Mouse (Mus musculus): ENCODE results near the gene Shisa5. TPM values are rescaled to one million over a fixed set of nuclear protein-coding genes. Genes with fewer than 3 reads are reported as not detected.

Shisa5 gene
- total and polyA plus RNA-seq, 3 experiments = 41.0 to 71.7 TPM; not detected in 1

- no peak for TF ChIP-seq TCF12 (IDR thresholded peaks at IDR 0.05; ENCODE audit: low read depth, low read length)
- TF ChIP-seq EP300 (IDR thresholded peaks at IDR 0.05; ENCODE audit: low read depth in 1 of 2, low read length in 2 of 2) = no peak
- TF ChIP-seq ETS1 (IDR thresholded peaks at IDR 0.05; ENCODE audit: low read depth, low read length) = no peak
- no peak for TF ChIP-seq TAL1 (IDR thresholded peaks at IDR 0.05; ENCODE audit: low read length)
- no peak for TF ChIP-seq ZMIZ1 (IDR thresholded peaks at IDR 0.05; ENCODE audit: low read depth, low read length)
- Histone ChIP-seq H3K4me3 (ENCODE audit: control insufficient read depth in 1 of 2, insufficient read depth in 1 of 2, low read depth in 2 of 2, low read length in 2 of 2) (no peak overlapping the region), H3K27ac (ENCODE audit: control insufficient read depth, low read depth, low read length) (no peak overlapping the region), H3K4me1 (ENCODE audit: control insufficient read depth in 1 of 2, insufficient read depth in 2 of 2, low read length in 2 of 2) (0 out of 4 replicates have a peak, but pooled peaks cover 0 to 3% of the 10 kb centered on the region in 2 experiments), H3K36me3 (ENCODE audit: control insufficient read depth in 1 of 2, insufficient read depth in 2 of 2, low read length in 2 of 2) (peaks cover 0 to 1% of the 10 kb centered on the region in 2 experiments; a peak in 2 of 4 replicates), H3K27me3 (ENCODE audit: control insufficient read depth in 1 of 2, insufficient read depth in 2 of 2, low read length in 2 of 2) (no peaks in the 10 kb centered on the region), H3K9ac (ENCODE audit: control insufficient read depth, low read depth, low read length, poor library complexity, severe bottlenecking) (no peak overlapping the region), H3K79me2 (ENCODE audit: control insufficient read depth, insufficient read depth, low read length, poor library complexity) (no peaks in the 10 kb centered on the region), H3K9me3 (replicated peaks; ENCODE audit: insufficient read depth, low read length) (no peaks in the 10 kb centered on the region)
- DNase-seq (ENCODE audit: low read depth, low spot score) = no peak
These were observed 28.1 kb upstream of the Shisa5 start for GRCm38 (mm10) chr9:109010316-109010690.

GRCm38 (mm10) chr9:109015397-109015796 is 23.0 kb upstream of the Shisa5 start:
- peaks cover 0 to 6% of the 10 kb centered on the region in 2 experiments; a peak in 2 of 4 replicates for H3K36me3 ChIP-seq (ENCODE audit: control insufficient read depth in 1 of 2, insufficient read depth in 2 of 2, low read length in 2 of 2)
- H3K9me3 ChIP-seq (replicated peaks; ENCODE audit: insufficient read depth, low read length) = no peaks in the 10 kb centered on the region
- H3K27ac ChIP-seq (ENCODE audit: control insufficient read depth, low read depth, low read length) = peak overlapping the region; percentile 13; the same call in 1 of the 2 replicates
- H3K4me3 ChIP-seq (ENCODE audit: control insufficient read depth in 1 of 2, insufficient read depth in 1 of 2, low read depth in 2 of 2, low read length in 2 of 2) = peak overlapping the region; percentile 5 to 26; a peak in 2 of 4 replicates
- TF ChIP-seq GATA1 (IDR thresholded peaks at IDR 0.05; ENCODE audit: low read depth, low read length) (peak; percentile 58), ZNF384 (IDR thresholded peaks at IDR 0.05; ENCODE audit: low read depth, low read length) (no peak), ZMIZ1 (IDR thresholded peaks at IDR 0.05; ENCODE audit: low read depth, low read length) (no peak), RCOR1 (IDR thresholded peaks at IDR 0.05; ENCODE audit: low read depth, low read length) (peak; percentile 57; the same call in 1 of the 2 replicates)
- H3K79me2 ChIP-seq (ENCODE audit: control insufficient read depth, insufficient read depth, low read length, poor library complexity) = no peaks in the 10 kb centered on the region
- H3K9ac ChIP-seq (ENCODE audit: control insufficient read depth, low read depth, low read length, poor library complexity, severe bottlenecking) = no peak overlapping the region; the same call in 1 of the 2 replicates
- peaks cover 0 to 6% of the 10 kb centered on the region in 2 experiments; a peak in 1 of 4 replicates for H3K4me1 ChIP-seq (ENCODE audit: control insufficient read depth in 1 of 2, insufficient read depth in 2 of 2, low read length in 2 of 2)
- peak; percentile 71 for DNase-seq (ENCODE audit: low read depth, low spot score)
- no peaks in the 10 kb centered on the region for H3K27me3 ChIP-seq (ENCODE audit: control insufficient read depth in 1 of 2, insufficient read depth in 2 of 2, low read length in 2 of 2)

GRCm38 (mm10) chr9:109016973-109017604 is 21.3 kb upstream of the Shisa5 start:
- Histone ChIP-seq H3K9me3 (replicated peaks; ENCODE audit: insufficient read depth, low read length) (no peaks in the 10 kb centered on the region), H3K4me3 (ENCODE audit: control insufficient read depth in 1 of 2, insufficient read depth in 1 of 2, low read depth in 2 of 2, low read length in 2 of 2) (no peak overlapping the region), H3K36me3 (ENCODE audit: control insufficient read depth in 1 of 2, insufficient read depth in 2 of 2, low read length in 2 of 2) (peaks cover 0 to 6% of the 10 kb centered on the region in 2 experiments; a peak in 2 of 4 replicates), H3K9ac (ENCODE audit: control insufficient read depth, low read depth, low read length, poor library complexity, severe bottlenecking) (no peak overlapping the region), H3K27ac (ENCODE audit: control insufficient read depth, low read depth, low read length) (no peak overlapping the region), H3K79me2 (ENCODE audit: control insufficient read depth, insufficient read depth, low read length, poor library complexity) (no peaks in the 10 kb centered on the region), H3K4me1 (ENCODE audit: control insufficient read depth in 1 of 2, insufficient read depth in 2 of 2, low read length in 2 of 2) (peaks cover 0 to 6% of the 10 kb centered on the region in 2 experiments; a peak in 1 of 4 replicates), H3K27me3 (ENCODE audit: control insufficient read depth in 1 of 2, insufficient read depth in 2 of 2, low read length in 2 of 2) (no peaks in the 10 kb centered on the region)
- DNase-seq (ENCODE audit: low read depth, low spot score) = no peak
- TF ChIP-seq E2F4 (IDR thresholded peaks at IDR 0.05; ENCODE audit: borderline replicate concordance, low read depth, low read length) (no peak), MYB (IDR thresholded peaks at IDR 0.05; ENCODE audit: low read depth, low read length) (no peak), NELFE (IDR thresholded peaks at IDR 0.05; ENCODE audit: low read depth, low read length) (no peak), KAT2A (conservative IDR thresholded peaks at IDR 0.05; ENCODE audit: low read depth, low read length) (no peak), MEF2A (IDR thresholded peaks at IDR 0.05; ENCODE audit: extremely low read depth, insufficient replicate concordance, low read depth, low read length, poor library complexity, severe bottlenecking) (no peak), ZC3H11A (IDR thresholded peaks at IDR 0.05; ENCODE audit: low read depth, low read length) (no peak), BHLHE40 (IDR thresholded peaks at IDR 0.05; ENCODE audit: borderline replicate concordance, low read depth, low read length) (no peak), RAD21 (IDR thresholded peaks at IDR 0.05; ENCODE audit: low read depth, low read length) (no peak), MAX (IDR thresholded peaks at IDR 0.05; ENCODE audit: low read length) (no peak), SIN3A (IDR thresholded peaks at IDR 0.05; ENCODE audit: low read length) (no peak), POLR2A (IDR thresholded peaks at IDR 0.05; ENCODE audit: control insufficient read depth in 1 of 2, insufficient read depth in 1 of 2, low read depth in 1 of 2, low read length in 2 of 2, poor library complexity in 1 of 2) (no peak), CTCF (IDR thresholded peaks at IDR 0.05 in 2 of 3, conservative IDR thresholded peaks at IDR 0.05 in 1 of 3; ENCODE audit: control insufficient read depth in 1 of 3, insufficient read depth in 1 of 3, low read depth in 2 of 3, low read length in 3 of 3, poor library complexity in 1 of 3, severe bottlenecking in 1 of 3) (no peak), ZKSCAN1 (IDR thresholded peaks at IDR 0.05; ENCODE audit: low read depth, low read length) (no peak), MAZ (IDR thresholded peaks at IDR 0.05; ENCODE audit: low read depth, low read length) (no peak), TCF12 (IDR thresholded peaks at IDR 0.05; ENCODE audit: low read depth, low read length) (no peak), POLR2AphosphoS5 (IDR thresholded peaks at IDR 0.05; ENCODE audit: borderline replicate concordance, low read depth, low read length) (no peak), UBTF (IDR thresholded peaks at IDR 0.05; ENCODE audit: borderline replicate concordance, insufficient read depth, low read depth, low read length) (no peak), GABPA (IDR thresholded peaks at IDR 0.05; ENCODE audit: low read depth, low read length) (no peak)

Measured in MEL (cell line).